Comparison of ENCODE assay signal across 27 mouse cellular contexts in the genomic region with DNA sequence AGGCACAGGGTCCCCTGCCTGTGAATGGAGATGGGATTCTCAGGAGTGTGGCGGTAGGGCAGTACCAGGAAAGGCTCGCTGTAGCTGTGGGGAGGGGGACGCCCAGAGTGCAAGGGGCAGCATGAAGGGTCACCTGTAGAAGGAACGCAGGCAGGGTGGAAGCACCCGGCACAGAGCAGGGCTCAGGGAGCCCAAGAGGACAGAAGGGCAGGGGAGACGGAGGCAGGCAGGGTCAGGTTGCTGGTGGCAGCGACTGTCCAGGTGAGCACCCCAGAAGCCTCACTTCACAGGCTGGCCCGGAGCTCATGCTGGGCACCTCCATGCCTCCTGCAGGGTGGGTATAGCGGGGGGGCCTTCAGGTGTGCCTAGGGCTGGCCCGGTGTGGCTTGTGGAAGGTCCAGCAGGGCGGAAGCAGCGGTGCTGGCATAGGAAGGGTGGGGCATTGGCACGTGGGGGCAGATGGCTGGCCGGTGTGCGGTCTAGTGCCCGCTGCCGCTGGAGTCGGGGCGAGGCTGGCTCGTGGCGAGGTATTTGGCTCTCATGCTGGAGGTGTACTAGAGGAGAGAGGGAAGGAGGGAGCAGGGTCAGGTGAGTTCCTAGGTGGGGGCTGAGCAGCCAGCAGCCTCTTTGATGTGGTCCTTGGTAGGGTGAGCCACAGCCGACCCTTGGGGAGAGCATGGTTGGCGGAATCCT. TPM values are rescaled to one million over a fixed set of nuclear protein-coding genes. Genes with fewer than 3 reads are reported as not detected.
A peak's percentile ranks its signal among the peaks of the same experiment; 100 is the strongest.
DNase-seq lines count a peak whose midpoint lies in the region; ATAC-seq and TF ChIP-seq lines count a peak whose summit lies in the region.
"Had no signal": no experiment of that assay in that cellular context is flagged by ENCODE, and none has a peak within 500 bp of the region (broad histone marks: within the 10 kb centered on the region; RNA-seq: fewer than 3 reads in every experiment).

No protein-coding gene starts in this region.

- ATAC-seq in forebrain, embryonic 12.5 days (ENCODE audit: low FRiP score), result no peak
- no peak for ATAC-seq in forebrain, embryonic 14.5 days
- no peak for ATAC-seq in hindbrain, embryonic 12.5 days (ENCODE audit: low FRiP score)
- ATAC-seq in Patski, result peak; percentile 14
- ATAC-seq: activated CD4-positive, CD25-positive, alpha-beta regulatory T cell, adult 4 months; CD4-positive, CD25-positive, alpha-beta regulatory T cell, adult 4 months; hindbrain, embryonic 16.5 days; inflammation-experienced regulatory T-cells, adult 6 months had no signal

- no peak overlapping the region for H3K9ac ChIP-seq in forebrain, embryonic 12.5 days
- H3K9ac ChIP-seq in forebrain, embryonic 14.5 days (ENCODE audit: low read length), result no peak overlapping the region
- no peak overlapping the region for H3K9ac ChIP-seq in hindbrain, embryonic 12.5 days
- H3K9ac ChIP-seq: embryonic facial prominence, embryonic 13.5 days; heart, embryonic 15.5 days had no signal

- H3K9me3 ChIP-seq in forebrain, embryonic 12.5 days, result peaks cover 6% of the 10 kb centered on the region; the same call in 1 of the 2 replicates
- no peaks in the 10 kb centered on the region for H3K9me3 ChIP-seq in forebrain, embryonic 14.5 days (replicated peaks; ENCODE audit: control insufficient read depth, low read length)
- 0 out of 2 replicates have a peak, but pooled peaks cover 6% of the 10 kb centered on the region for H3K9me3 ChIP-seq in hindbrain, embryonic 12.5 days (replicated peaks)
- H3K9me3 ChIP-seq in hindbrain, embryonic 10.5 days, result peaks cover 5% of the 10 kb centered on the region
- H3K9me3 ChIP-seq: embryonic facial prominence, embryonic 13.5 days; G1E; heart, embryonic 15.5 days had no signal

- peaks cover 14% of the 10 kb centered on the region; the same call in 1 of the 2 replicates for H3K4me1 ChIP-seq in forebrain, embryonic 12.5 days
- H3K4me1 ChIP-seq in forebrain, embryonic 14.5 days (ENCODE audit: control insufficient read depth, insufficient read depth, low read length), result no peaks in the 10 kb centered on the region
- H3K4me1 ChIP-seq in hindbrain, embryonic 12.5 days, result peaks cover 17% of the 10 kb centered on the region
- peaks cover 29% of the 10 kb centered on the region for H3K4me1 ChIP-seq in hindbrain, embryonic 10.5 days (replicated peaks)
- H3K4me1 ChIP-seq in small intestine, adult 2 months (ENCODE audit: control insufficient read depth, insufficient read depth, insufficient read length, low read length), result peaks cover 19% of the 10 kb centered on the region

- CTCF ChIA-PET in Patski (lab: Charles Lee), result interaction anchor here (1.0 kb wide), 1 partner anchor 83 kb away, joined by 3 read pairs; no protein-coding TSS in a partner anchor

- TF ChIP-seq CTCF in Patski (IDR thresholded peaks at IDR 0.05), result no peak
- TF ChIP-seq CTCF in small intestine, adult 2 months (IDR thresholded peaks at IDR 0.05; ENCODE audit: extremely low read depth, insufficient read length, insufficient replicate concordance, low read depth, low read length), result no peak

- H3K36me3 ChIP-seq in forebrain, embryonic 12.5 days (replicated peaks), result peaks cover 71% of the 10 kb centered on the region
- peaks cover 69% of the 10 kb centered on the region for H3K36me3 ChIP-seq in forebrain, embryonic 14.5 days (ENCODE audit: control insufficient read depth, insufficient read depth, low read length)
- H3K36me3 ChIP-seq in hindbrain, embryonic 12.5 days, result peaks cover 71% of the 10 kb centered on the region
- peaks cover 72% of the 10 kb centered on the region for H3K36me3 ChIP-seq in hindbrain, embryonic 10.5 days
- peaks cover 25% of the 10 kb centered on the region; the same call in 1 of the 2 replicates for H3K36me3 ChIP-seq in small intestine, adult 2 months (ENCODE audit: control insufficient read depth, insufficient read depth, low read length)

- H3K27me3 ChIP-seq in forebrain, embryonic 12.5 days, result no peaks in the 10 kb centered on the region
- H3K27me3 ChIP-seq in forebrain, embryonic 14.5 days (replicated peaks; ENCODE audit: control insufficient read depth, insufficient read depth, low read length), result no peaks in the 10 kb centered on the region
- no peaks in the 10 kb centered on the region for H3K27me3 ChIP-seq in hindbrain, embryonic 12.5 days
- H3K27me3 ChIP-seq in hindbrain, embryonic 10.5 days (ENCODE audit: insufficient read depth, poor library complexity, severe bottlenecking), result no peaks in the 10 kb centered on the region
- H3K27me3 ChIP-seq in Patski, result no peaks in the 10 kb centered on the region
- no peaks in the 10 kb centered on the region for H3K27me3 ChIP-seq in small intestine, adult 2 months (ENCODE audit: control insufficient read depth, insufficient read depth, low read length)
- H3K27me3 ChIP-seq: embryonic facial prominence, embryonic 13.5 days; heart, embryonic 15.5 days had no signal

- in situ Hi-C loops in Patski (cut with MboI; ENCODE audit: low pct_unique_long_range_greater_than_20kb), result no loop called here

- 95% methylated on average over 23 of the region's 23 CpGs for WGBS in forebrain, embryonic 12.5 days
- 92% methylated on average over 23 of the region's 23 CpGs for WGBS in forebrain, embryonic 14.5 days
- WGBS in hindbrain, embryonic 12.5 days, result 96% methylated on average over 23 of the region's 23 CpGs
- 93% methylated on average over 23 of the region's 23 CpGs for WGBS in hindbrain, embryonic 10.5 days
- 70% methylated on average over 23 of the region's 23 CpGs for WGBS in small intestine, adult 2 months

- no peak for DNase-seq in forebrain, embryonic 14.5 days (ENCODE audit: low spot score)
- DNase-seq in hindbrain, embryonic 10.5 days (ENCODE audit: low spot score), result no peak
- DNase-seq in Patski (ENCODE audit: low read depth, low spot score), result no peak
- no peak for DNase-seq in gastrocnemius, postnatal 4 days (ENCODE audit: low spot score in 2 of 2)
- DNase-seq: adrenal gland, postnatal 14 days; B cell, adult 2 months; cerebellum, adult 11-12 months; cerebellum, adult 9-11 months; cerebellum, postnatal 36 days; gastrocnemius, postnatal 36 days; heart, adult 2 months; kidney, adult 18-20 months had no signal

- peak overlapping the region; percentile 39; the same call in 1 of the 2 replicates for H3K27ac ChIP-seq in forebrain, embryonic 12.5 days
- H3K27ac ChIP-seq in forebrain, embryonic 14.5 days (ENCODE audit: low read depth, low read length), result no peak overlapping the region
- 0 out of 2 replicates have a peak overlapping the region, but pooled peaks have one; percentile 30 for H3K27ac ChIP-seq in hindbrain, embryonic 12.5 days
- no peak overlapping the region for H3K27ac ChIP-seq in hindbrain, embryonic 10.5 days
- peak overlapping the region; percentile 21; the same call in 1 of the 2 replicates for H3K27ac ChIP-seq in small intestine, adult 2 months (ENCODE audit: insufficient read depth, low read depth, low read length)
- H3K27ac ChIP-seq: embryonic facial prominence, embryonic 13.5 days; heart, adult 2 months; heart, embryonic 15.5 days had no signal

- no peak for TF ChIP-seq POLR2A in small intestine, adult 2 months (IDR thresholded peaks at IDR 0.05; ENCODE audit: low read depth, low read length)

- no peak overlapping the region for H3K4me3 ChIP-seq in forebrain, embryonic 12.5 days (replicated peaks)
- H3K4me3 ChIP-seq in forebrain, embryonic 14.5 days (ENCODE audit: low read depth, low read length), result no peak overlapping the region
- H3K4me3 ChIP-seq in hindbrain, embryonic 12.5 days, result no peak overlapping the region
- H3K4me3 ChIP-seq in hindbrain, embryonic 10.5 days, result no peak overlapping the region
- peak overlapping the region; percentile 9; the same call in 1 of the 2 replicates for H3K4me3 ChIP-seq in small intestine, adult 2 months (ENCODE audit: low read depth, low read length)
- H3K4me3 ChIP-seq: embryonic facial prominence, embryonic 13.5 days; heart, adult 2 months; heart, embryonic 15.5 days had no signal

- POLR2A ChIA-PET in Patski (lab: Charles Lee), result no interaction called here

- H3K4me2 ChIP-seq in forebrain, embryonic 12.5 days, result no peak overlapping the region
- H3K4me2 ChIP-seq in forebrain, embryonic 14.5 days (ENCODE audit: low read length), result no peak overlapping the region
- no peak overlapping the region for H3K4me2 ChIP-seq in hindbrain, embryonic 12.5 days (replicated peaks)
- H3K4me2 ChIP-seq: embryonic facial prominence, embryonic 13.5 days; heart, embryonic 11.5 days; heart, embryonic 15.5 days had no signal

RNA-seq across cellular contexts. Expression of a gene that starts 16.0 kb away (rescaled TPM):
- 30.9 and 32.8 TPM in 2 replicates for polyA plus RNA-seq in forebrain, embryonic 12.5 days (2016; fragmentation: Nextera tagmentation; extraction: Ambion mirVana)
- polyA plus RNA-seq in forebrain, embryonic 14.5 days (2014; fragmentation: Nextera tagmentation; extraction: Ambion mirVana), result 30.9 TPM in 2 replicates
- 23.8 and 27.6 TPM in 2 replicates for polyA plus RNA-seq in hindbrain, embryonic 12.5 days (2016; fragmentation: Nextera tagmentation; extraction: Ambion mirVana)
- 40.9 and 51.2 TPM in 2 replicates for polyA plus RNA-seq in hindbrain, embryonic 10.5 days (2016; fragmentation: Nextera tagmentation; extraction: Ambion mirVana)
- 56.0 TPM for polyA plus RNA-seq in Patski (2021)
- 25.6 and 29.9 TPM in 2 replicates for polyA plus RNA-seq in small intestine, adult 2 months (2012; rRNA removed)
- total RNA-seq in gastrocnemius, postnatal 4 days (2021), result 10 to 100 TPM; 11.4 to 13.8 TPM

RNA-seq across cellular contexts. Expression of a gene that starts 25.7 kb away (rescaled TPM):
- polyA plus RNA-seq in forebrain, embryonic 12.5 days (2016; fragmentation: Nextera tagmentation; extraction: Ambion mirVana), result 84.5 and 88.0 TPM in 2 replicates
- 65.8 and 72.3 TPM in 2 replicates for polyA plus RNA-seq in forebrain, embryonic 14.5 days (2014; fragmentation: Nextera tagmentation; extraction: Ambion mirVana)
- 83.7 and 98.3 TPM in 2 replicates for polyA plus RNA-seq in hindbrain, embryonic 12.5 days (2016; fragmentation: Nextera tagmentation; extraction: Ambion mirVana)
- polyA plus RNA-seq in hindbrain, embryonic 10.5 days (2016; fragmentation: Nextera tagmentation; extraction: Ambion mirVana), result 32.1 and 52.5 TPM in 2 replicates
- 95.0 TPM for polyA plus RNA-seq in Patski (2021)
- polyA plus RNA-seq in small intestine, adult 2 months (2012; rRNA removed), result 35.3 and 72.5 TPM in 2 replicates
- total RNA-seq in gastrocnemius, postnatal 4 days (2021), result 10 to 100 TPM; 66.9 to 68.8 TPM

RNA-seq across cellular contexts. Expression of a gene that starts 58.3 kb away (rescaled TPM):
- not detected in 2 replicates for polyA plus RNA-seq in forebrain, embryonic 12.5 days (2016; fragmentation: Nextera tagmentation; extraction: Ambion mirVana)
- polyA plus RNA-seq in forebrain, embryonic 14.5 days (2014; fragmentation: Nextera tagmentation; extraction: Ambion mirVana), result 0.38 TPM in 1 of 2 replicates, not detected in the other
- polyA plus RNA-seq in hindbrain, embryonic 12.5 days (2016; fragmentation: Nextera tagmentation; extraction: Ambion mirVana), result not detected in 2 replicates
- not detected in 2 replicates for polyA plus RNA-seq in hindbrain, embryonic 10.5 days (2016; fragmentation: Nextera tagmentation; extraction: Ambion mirVana)
- 1.4 TPM for polyA plus RNA-seq in Patski (2021)
- not detected in 2 replicates for polyA plus RNA-seq in small intestine, adult 2 months (2012; rRNA removed)
- not detected for total RNA-seq in gastrocnemius, postnatal 4 days (2021)
- total RNA-seq: adrenal gland, adult 18-20 months; adrenal gland, postnatal 14 days; G1E; gastrocnemius, adult 8-10 months; gastrocnemius, postnatal 36 days; heart, adult 2 months; heart, postnatal 25 days had no signal
- polyA plus RNA-seq: embryonic facial prominence, embryonic 13.5 days; G1E; heart, adult 2 months; heart, embryonic 15.5 days; hindbrain, embryonic 11.5 days had no signal

Comparison
In these comparisons a context has a peak if more than half of its experiments do, and no peak if none do; other contexts are left out.
1. H3K27ac ChIP-seq: peak in forebrain, embryonic 12.5 days (single experiment), hindbrain, embryonic 12.5 days (single experiment) and small intestine, adult 2 months (single experiment); none in forebrain, embryonic 14.5 days (single experiment) and hindbrain, embryonic 10.5 days (single experiment).